Mouse (Mus musculus): Measurements from ENCODE around the gene 5730596B20Rik. TPM values are rescaled to one million over a fixed set of nuclear protein-coding genes. Genes with fewer than 3 reads are reported as not detected.

5730596B20Rik gene
- total RNA-seq, 1 experiment from 2014 or later = not detected

DNA sequence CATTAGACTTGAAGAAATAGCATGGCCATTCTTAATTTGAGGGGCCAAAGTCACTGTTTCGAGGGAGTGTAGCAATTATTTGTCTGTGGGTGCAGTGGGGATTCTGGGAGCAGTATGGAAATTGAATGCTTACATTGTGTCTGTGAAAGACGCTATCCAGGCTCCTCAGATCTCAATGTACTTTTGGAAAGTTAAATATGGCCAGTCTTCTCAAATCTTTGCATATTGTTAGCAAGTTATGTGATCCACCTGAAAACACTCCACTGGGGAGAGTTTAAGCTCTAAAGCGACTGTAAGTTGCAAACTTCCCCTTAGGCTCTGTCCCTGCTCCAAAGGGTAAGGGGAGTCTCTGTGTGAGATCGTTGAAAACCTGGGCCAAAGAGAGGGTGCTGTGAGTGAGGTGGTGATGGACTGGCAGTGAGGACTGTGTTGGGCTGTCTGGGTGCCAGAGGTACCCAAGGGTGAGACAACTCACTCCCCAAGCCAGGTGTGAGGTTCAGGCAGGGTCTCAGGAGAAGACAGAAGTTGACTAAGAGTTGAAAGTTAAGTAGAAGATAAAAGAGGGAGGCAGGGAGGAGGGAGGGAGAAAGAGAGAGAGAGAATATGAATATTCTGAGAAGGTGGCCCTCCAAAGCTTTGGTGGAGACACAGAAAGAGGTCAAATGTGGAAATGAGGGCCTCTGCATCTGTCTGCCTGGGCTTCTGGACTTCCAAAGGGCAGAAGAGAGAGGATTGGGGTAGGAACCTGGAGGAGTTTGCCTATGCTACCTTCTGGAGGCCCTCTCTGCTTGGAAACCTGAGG, 29.8 kb downstream of the 5730596B20Rik start:
- no peak for ATAC-seq (replicated peaks; ENCODE audit: insufficient number of reproducible peaks, low FRiP score, low TSS enrichment, poor library complexity, severe bottlenecking)

DNA sequence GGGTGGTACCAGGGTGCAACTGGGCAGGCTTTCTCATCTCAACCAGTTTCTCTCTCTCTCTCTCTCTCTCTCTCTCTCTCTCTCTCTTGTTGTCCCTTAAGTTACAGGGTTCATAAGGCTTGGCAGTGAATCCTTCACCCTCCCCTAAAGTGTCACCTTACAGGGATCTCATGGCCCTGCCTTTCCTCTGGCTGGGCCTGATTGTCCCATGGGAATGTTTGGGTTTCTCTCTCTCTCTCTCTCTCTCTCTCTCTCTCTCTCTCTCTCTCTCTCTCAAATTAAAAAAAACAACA, 30.3 kb downstream of the 5730596B20Rik start:
- no peak for ATAC-seq (replicated peaks; ENCODE audit: insufficient number of reproducible peaks, low FRiP score, low TSS enrichment, poor library complexity, severe bottlenecking)

- ATAC-seq (replicated peaks; ENCODE audit: insufficient number of reproducible peaks, low FRiP score, low TSS enrichment, poor library complexity, severe bottlenecking) = no peak
Measured at GRCm38 (mm10) chr6:52208072-52208867, 31.0 kb downstream of the 5730596B20Rik start, which contains the start of gene Hoxa6. Gene Hoxa6 (minus strand): TSS chr6:52208722.

- ATAC-seq (replicated peaks; ENCODE audit: insufficient number of reproducible peaks, low FRiP score, low TSS enrichment, poor library complexity, severe bottlenecking) = no peak
Measured at GRCm38 (mm10) chr6:52208868-52209684, 31.8 kb downstream of the 5730596B20Rik start.

- ATAC-seq (replicated peaks; ENCODE audit: insufficient number of reproducible peaks, low FRiP score, low TSS enrichment, poor library complexity, severe bottlenecking) = no peak
Measured at GRCm38 (mm10) chr6:52209685-52210046, 32.4 kb downstream of the 5730596B20Rik start.

DNA sequence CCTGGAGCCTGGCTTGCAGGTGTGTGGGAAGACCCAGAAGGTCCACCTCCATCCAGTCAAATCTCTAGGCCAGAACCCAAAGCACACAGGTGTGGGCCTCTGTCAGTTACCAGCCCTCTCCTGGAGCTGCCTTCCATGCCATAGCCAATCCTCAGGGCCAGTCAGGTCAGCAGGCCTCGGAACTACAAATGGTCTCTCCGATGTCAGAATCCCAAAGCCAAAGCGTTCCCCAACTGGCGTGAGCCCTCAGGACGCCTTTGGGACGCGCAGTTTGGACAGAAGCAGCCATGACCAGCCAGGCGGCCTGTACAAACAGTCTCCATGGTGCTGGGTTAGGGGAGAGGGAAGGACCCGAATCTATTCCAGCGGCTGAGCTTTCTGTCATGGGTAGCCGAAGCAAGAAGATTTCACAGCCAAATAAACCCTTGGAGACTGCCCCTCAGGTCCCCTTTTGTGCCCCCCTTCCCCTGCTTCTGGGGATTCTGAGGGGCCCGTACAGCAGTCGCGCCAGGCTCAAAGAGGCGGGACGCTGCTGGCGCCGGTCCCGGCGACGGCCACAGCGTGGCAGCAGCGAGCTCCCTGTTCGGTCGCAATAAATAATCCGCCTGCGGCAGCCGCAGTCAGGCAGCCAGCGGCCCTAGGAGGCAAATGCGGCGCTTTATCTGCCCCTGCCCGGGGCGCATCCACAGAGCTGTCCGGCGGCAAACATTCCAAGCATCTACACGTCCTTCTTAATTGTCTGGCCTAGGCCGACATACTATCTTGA, 34.1 kb downstream of the 5730596B20Rik start:
- ATAC-seq (replicated peaks; ENCODE audit: insufficient number of reproducible peaks, low FRiP score, low TSS enrichment, poor library complexity, severe bottlenecking) = 0 out of 2 replicates have a peak, but pooled peaks have one; percentile 37

DNA sequence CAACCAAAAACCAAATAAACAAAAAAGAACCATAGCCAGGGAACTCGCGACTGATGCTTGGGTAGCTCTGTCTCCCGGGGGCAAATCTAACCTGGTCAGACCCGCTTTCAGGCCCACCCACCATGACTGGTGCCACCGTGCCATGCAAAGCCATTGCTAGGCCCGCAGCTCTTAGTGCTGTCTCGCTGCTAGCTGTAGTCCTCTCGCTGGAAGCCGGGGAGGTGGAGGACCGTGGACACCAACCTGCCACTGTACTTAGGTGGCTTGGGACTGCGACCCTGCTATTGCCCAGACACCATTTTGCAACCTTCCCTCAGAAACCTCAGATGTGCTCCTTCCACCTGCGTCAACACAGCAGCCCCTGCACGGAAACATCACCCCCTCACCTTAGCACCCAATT, 34.7 kb downstream of the 5730596B20Rik start:
- ATAC-seq (replicated peaks; ENCODE audit: insufficient number of reproducible peaks, low FRiP score, low TSS enrichment, poor library complexity, severe bottlenecking) = no peak

DNA sequence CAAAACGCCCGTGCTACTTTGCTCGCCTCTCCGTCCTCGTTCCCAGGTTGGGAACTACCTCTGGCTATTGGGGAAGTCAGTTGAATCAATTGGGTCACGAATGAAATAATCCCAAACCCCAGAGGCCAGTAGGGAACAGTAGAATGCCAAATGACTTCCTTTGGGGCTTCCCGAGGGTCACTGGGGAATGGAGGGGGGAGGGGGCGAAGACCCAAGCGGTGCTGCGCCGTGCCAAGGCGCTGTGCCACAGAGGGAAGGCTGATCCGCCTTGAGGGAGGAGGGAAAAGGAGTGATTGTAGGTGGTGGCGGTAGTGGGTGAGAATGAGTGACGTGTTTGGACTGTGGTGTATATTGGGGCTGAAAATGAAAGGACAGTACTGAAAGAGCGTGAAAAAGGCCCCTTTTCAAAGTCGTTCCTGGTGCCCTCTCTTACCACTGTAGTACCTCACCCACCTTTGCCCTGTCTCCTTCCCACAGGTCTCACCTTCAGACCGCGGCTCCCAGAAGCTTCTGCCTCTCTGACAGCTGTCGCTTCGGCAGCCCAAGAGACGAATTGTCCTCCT, 35.3 kb downstream of the 5730596B20Rik start:
- no peak for ATAC-seq (replicated peaks; ENCODE audit: insufficient number of reproducible peaks, low FRiP score, low TSS enrichment, poor library complexity, severe bottlenecking)

- no peak for ATAC-seq (replicated peaks; ENCODE audit: insufficient number of reproducible peaks, low FRiP score, low TSS enrichment, poor library complexity, severe bottlenecking)
Measured at GRCm38 (mm10) chr6:52213119-52213986, 36.1 kb downstream of the 5730596B20Rik start, which contains the start of the genes Hoxa3 and Gm28308. Gene Hoxa3 (minus strand): TSS chr6:52213336. Gene Gm28308 (minus strand): TSS chr6:52213339.

- no peak for ATAC-seq (replicated peaks; ENCODE audit: insufficient number of reproducible peaks, low FRiP score, low TSS enrichment, poor library complexity, severe bottlenecking)
Measured at GRCm38 (mm10) chr6:52214271-52214670, 37.0 kb downstream of the 5730596B20Rik start.

DNA sequence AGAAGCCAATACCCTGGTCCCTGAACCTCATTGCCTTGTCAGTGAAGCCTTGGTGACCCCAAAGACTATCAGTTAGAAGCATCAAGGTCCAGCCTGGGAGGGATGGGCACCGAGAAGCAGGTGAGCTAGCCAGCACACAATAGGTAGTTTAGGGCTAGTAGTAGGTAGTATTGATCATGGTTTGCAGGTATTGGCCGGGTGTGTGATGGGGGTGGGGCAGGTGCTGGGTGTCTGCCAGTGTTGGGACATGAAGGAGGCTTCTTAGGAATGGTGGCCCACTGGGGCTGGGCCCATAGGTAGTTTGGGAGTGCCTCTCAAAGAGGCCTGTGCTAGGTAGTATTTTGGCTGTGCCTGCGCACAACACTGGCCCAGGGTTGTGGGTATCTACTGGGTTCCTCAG, 37.8 kb downstream of the 5730596B20Rik start:
- ATAC-seq (replicated peaks; ENCODE audit: insufficient number of reproducible peaks, low FRiP score, low TSS enrichment, poor library complexity, severe bottlenecking) = no peak

DNA sequence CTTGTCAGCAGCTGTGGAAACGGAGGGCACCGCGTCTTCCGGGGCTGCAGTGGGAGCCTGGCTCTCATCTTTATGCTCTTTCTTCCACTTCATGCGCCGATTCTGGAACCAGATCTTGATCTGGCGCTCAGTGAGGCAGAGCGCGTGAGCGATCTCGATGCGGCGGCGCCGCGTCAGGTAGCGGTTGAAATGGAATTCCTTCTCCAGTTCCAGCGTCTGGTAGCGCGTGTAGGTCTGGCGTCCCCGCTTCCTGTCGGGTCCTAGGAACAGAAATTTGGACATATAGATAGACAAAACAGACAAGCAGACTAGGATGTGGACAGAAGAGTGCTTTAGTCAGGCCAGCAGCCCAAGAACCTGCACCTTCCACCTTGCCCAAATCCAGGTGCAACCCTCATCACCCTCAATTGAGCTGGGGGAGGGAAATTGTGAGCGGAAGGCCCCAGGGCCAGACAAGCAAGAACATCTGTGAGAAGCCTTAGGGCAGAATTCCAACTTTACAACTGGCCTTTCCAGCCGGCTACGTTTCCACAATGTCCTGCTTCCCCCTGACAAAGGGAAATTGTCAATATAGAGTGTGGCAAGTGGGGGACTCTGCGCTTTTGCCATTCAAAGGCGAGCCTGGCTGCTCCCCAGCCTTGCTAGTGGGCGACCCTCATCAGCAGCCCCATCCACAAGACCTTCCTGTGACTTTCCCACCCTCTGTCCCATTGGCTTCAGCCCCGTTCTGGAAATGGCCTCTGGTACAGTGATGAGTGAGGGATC, 38.7 kb downstream of the 5730596B20Rik start:
- no peak for ATAC-seq (replicated peaks; ENCODE audit: insufficient number of reproducible peaks, low FRiP score, low TSS enrichment, poor library complexity, severe bottlenecking)

GRCm38 (mm10) chr6:52216691-52217458, 39.6 kb downstream of the 5730596B20Rik start:
- ATAC-seq (replicated peaks; ENCODE audit: insufficient number of reproducible peaks, low FRiP score, low TSS enrichment, poor library complexity, severe bottlenecking) = no peak

DNA sequence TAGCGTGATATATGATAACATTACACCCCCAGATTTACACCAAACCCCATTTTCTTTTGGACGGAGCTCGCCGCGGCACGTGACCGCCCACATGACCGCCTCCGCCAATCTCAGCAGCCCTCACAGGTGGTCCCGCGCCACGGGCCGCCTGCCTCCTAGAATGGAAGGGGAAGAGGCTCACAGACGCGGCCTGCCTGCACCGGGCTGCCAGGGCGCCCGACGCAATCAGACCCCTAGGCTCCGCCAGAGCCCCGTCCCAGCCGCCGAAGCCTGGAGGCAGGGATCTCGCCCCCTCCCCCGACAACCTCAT, 40.1 kb downstream of the 5730596B20Rik start:
- ATAC-seq (replicated peaks; ENCODE audit: insufficient number of reproducible peaks, low FRiP score, low TSS enrichment, poor library complexity, severe bottlenecking) = no peak

GRCm38 (mm10) chr6:52217895-52218642, 40.8 kb downstream of the 5730596B20Rik start:
- ATAC-seq (replicated peaks; ENCODE audit: insufficient number of reproducible peaks, low FRiP score, low TSS enrichment, poor library complexity, severe bottlenecking) = no peak
